Mouse (Mus musculus) ES-E14 (cell line): ENCODE results near the gene Smg1. TPM values are rescaled to one million over a fixed set of nuclear protein-coding genes. Genes with fewer than 3 reads are reported as not detected.

ENCODE experiments used
- DNase-seq: peaks from one replicate; pipeline ENCODE4 v3.0.0-alpha.2; 2013; ENCODE audit warnings: low read depth, low spot score
- H3K27ac ChIP-seq: 2 replicates; pipeline ENCODE4 v1.5.1; 2012; ENCODE audit warnings: low read depth, mild to moderate bottlenecking, low read length, moderate library complexity, mixed read lengths; ENCODE audit not compliant: poor library complexity, insufficient read depth, severe bottlenecking
- H3K36me3 ChIP-seq: 2 replicates; pipeline ENCODE4 v1.6.1; 2012; ENCODE audit warnings: mild to moderate bottlenecking, low read length, moderate library complexity, mixed read lengths; ENCODE audit not compliant: control insufficient read depth, poor library complexity, insufficient read depth, severe bottlenecking
- H3K4me1 ChIP-seq, 2 experiments: fragments of 150-350 bp in 1 of 2; sonication (generic) in 1 of 2; 2 replicates each; pipeline ENCODE4 v1.6.1; 2012; ENCODE audit warnings: low read length in 2 of 2, mild to moderate bottlenecking in 1 of 2, mixed read lengths in 1 of 2; ENCODE audit not compliant: control insufficient read depth in 2 of 2, insufficient read depth in 2 of 2, poor library complexity in 1 of 2
- H3K4me3 ChIP-seq, 2 experiments: fragments of 150-350 bp in 1 of 2; sonication (generic) in 1 of 2; 2 replicates each; pipeline ENCODE4 v1.5.1; 2012; ENCODE audit warnings: low read length in 2 of 2, low read depth in 1 of 2, mild to moderate bottlenecking in 1 of 2, mixed read lengths in 1 of 2; ENCODE audit not compliant: insufficient read depth in 1 of 2, poor library complexity in 1 of 2, severe bottlenecking in 1 of 2
- H3K9ac ChIP-seq: 2 replicates; pipeline ENCODE4 v1.6.1; 2012; ENCODE audit warnings: low read depth, mild to moderate bottlenecking, low read length, mixed read lengths; ENCODE audit not compliant: poor library complexity, insufficient read depth, severe bottlenecking
- H3K9me3 ChIP-seq: fragments of 150-350 bp; sonication (generic); 2 replicates; pipeline ENCODE4 v1.6.1; 2012; ENCODE audit warnings: low read depth, mild to moderate bottlenecking, low read length; ENCODE audit not compliant: control insufficient read depth, insufficient read depth
- CHD2 ChIP-seq: IDR thresholded peaks from 2 replicates; pipeline ENCODE4 v1.6.1; 2014; ENCODE audit warnings: mild to moderate bottlenecking, low read depth, low read length, inconsistent platforms
- HCFC1 ChIP-seq: IDR thresholded peaks from 2 replicates; pipeline ENCODE4 v1.6.1; 2012; ENCODE audit warnings: low read length, inconsistent platforms, borderline replicate concordance; ENCODE audit not compliant: insufficient read depth
- MAFK ChIP-seq: IDR thresholded peaks from 2 replicates; pipeline ENCODE4 v1.6.1; 2014; ENCODE audit warnings: mild to moderate bottlenecking, low read depth, low read length, inconsistent platforms; ENCODE audit not compliant: insufficient read depth
- ZC3H11A ChIP-seq: IDR thresholded peaks from 2 replicates; pipeline ENCODE4 v1.6.1; 2012; ENCODE audit warnings: low read depth, mild to moderate bottlenecking, inconsistent platforms, low read length, borderline replicate concordance
- ZNF384 ChIP-seq: IDR thresholded peaks from 2 replicates; pipeline ENCODE4 v1.6.1; 2012; ENCODE audit warnings: low read depth, low read length, inconsistent platforms
- in situ Hi-C, 2 experiments: fragments of 600-800 bp; cut with MboI; formaldehyde crosslinking; loops; one replicate each; pipeline ENCODE4 v1.15.1; 2025; ENCODE audit warnings: low sequenced_read_pairs in 2 of 2, inconsistent platforms in 1 of 2; ENCODE audit not compliant: unreplicated experiment in 2 of 2
- total RNA-seq: library from RNA; depleted of rRNA; stranded (reverse); fragments of 300-350 nt; gene quantifications from 2 replicates; pipeline ENCODE4 v1.2.3, GENCODE M21; 2012

Smg1 gene
- total RNA-seq, 1 experiment: 55.3 TPM

- Histone ChIP-seq H3K4me1 (no peaks in the 10 kb centered on the region), H3K36me3 (peaks cover 3% of the 10 kb centered on the region), H3K9me3 (no peaks in the 10 kb centered on the region), H3K9ac (no peak overlapping the region), H3K27ac (no peak overlapping the region), H3K4me3 (no peak overlapping the region)
- in situ Hi-C loops: no loop called here
- DNase-seq: no peak
- TF ChIP-seq HCFC1 (no peak), ZNF384 (no peak), MAFK (no peak), CHD2 (no peak), ZC3H11A (no peak)
Measured at GRCm38 (mm10) chr7:118195756-118196155, 47.7 kb downstream of the Smg1 start.

- no peak for DNase-seq
- Histone ChIP-seq H3K36me3 (peaks cover 12% of the 10 kb centered on the region), H3K9me3 (no peaks in the 10 kb centered on the region), H3K4me3 (no peak overlapping the region), H3K9ac (no peak overlapping the region), H3K4me1 (no peaks in the 10 kb centered on the region), H3K27ac (no peak overlapping the region)
- TF ChIP-seq CHD2 (no peak), ZNF384 (no peak), MAFK (no peak), HCFC1 (no peak), ZC3H11A (no peak)
- in situ Hi-C loops: no loop called here
Measured at GRCm38 (mm10) chr7:118185878-118186277, 57.6 kb downstream of the Smg1 start.

- no peak for TF ChIP-seq ZNF384
- no peak for TF ChIP-seq MAFK
- TF ChIP-seq CHD2: no peak
- TF ChIP-seq ZC3H11A: no peak
- no peak for TF ChIP-seq HCFC1
- H3K27ac ChIP-seq: no peak overlapping the region
- H3K36me3 ChIP-seq: peaks cover 12% of the 10 kb centered on the region
- H3K9ac ChIP-seq: no peak overlapping the region
- DNase-seq: no peak
- H3K4me3 ChIP-seq: no peak overlapping the region
- in situ Hi-C loops: no loop called here
- no peaks in the 10 kb centered on the region for H3K4me1 ChIP-seq
- H3K9me3 ChIP-seq: no peaks in the 10 kb centered on the region
Measured at GRCm38 (mm10) chr7:118184604-118185003, 58.9 kb downstream of the Smg1 start.

- peaks cover 18% of the 10 kb centered on the region for H3K36me3 ChIP-seq
Measured at GRCm38 (mm10) chr7:118181123-118181522, 62.3 kb downstream of the Smg1 start.

GRCm38 (mm10) chr7:118179782-118180181 is 63.7 kb downstream of the Smg1 start:
- H3K4me3 ChIP-seq: no peak overlapping the region
- peaks cover 13% of the 10 kb centered on the region for H3K36me3 ChIP-seq
- H3K4me1 ChIP-seq: no peaks in the 10 kb centered on the region
- in situ Hi-C loops: no loop called here
- no peak overlapping the region for H3K9ac ChIP-seq
- no peak for DNase-seq
- no peaks in the 10 kb centered on the region for H3K9me3 ChIP-seq
- TF ChIP-seq ZC3H11A: no peak
- TF ChIP-seq HCFC1: no peak
- TF ChIP-seq CHD2: no peak
- TF ChIP-seq ZNF384: no peak
- no peak overlapping the region for H3K27ac ChIP-seq

More at GRCm38 (mm10) chr7:118181123-118181522, 62.3 kb downstream of the Smg1 start:
- no peaks in the 10 kb centered on the region for H3K4me1 ChIP-seq
- in situ Hi-C loops: no loop called here
- TF ChIP-seq CHD2 (no peak), ZNF384 (no peak), HCFC1 (no peak)
- H3K9me3 ChIP-seq: no peaks in the 10 kb centered on the region
- H3K4me3 ChIP-seq: no peak overlapping the region
- H3K9ac ChIP-seq: no peak overlapping the region
- H3K27ac ChIP-seq: no peak overlapping the region
- DNase-seq: no peak
